1 mouse cellular context compared by ENCODE assay signal in the genomic region with DNA sequence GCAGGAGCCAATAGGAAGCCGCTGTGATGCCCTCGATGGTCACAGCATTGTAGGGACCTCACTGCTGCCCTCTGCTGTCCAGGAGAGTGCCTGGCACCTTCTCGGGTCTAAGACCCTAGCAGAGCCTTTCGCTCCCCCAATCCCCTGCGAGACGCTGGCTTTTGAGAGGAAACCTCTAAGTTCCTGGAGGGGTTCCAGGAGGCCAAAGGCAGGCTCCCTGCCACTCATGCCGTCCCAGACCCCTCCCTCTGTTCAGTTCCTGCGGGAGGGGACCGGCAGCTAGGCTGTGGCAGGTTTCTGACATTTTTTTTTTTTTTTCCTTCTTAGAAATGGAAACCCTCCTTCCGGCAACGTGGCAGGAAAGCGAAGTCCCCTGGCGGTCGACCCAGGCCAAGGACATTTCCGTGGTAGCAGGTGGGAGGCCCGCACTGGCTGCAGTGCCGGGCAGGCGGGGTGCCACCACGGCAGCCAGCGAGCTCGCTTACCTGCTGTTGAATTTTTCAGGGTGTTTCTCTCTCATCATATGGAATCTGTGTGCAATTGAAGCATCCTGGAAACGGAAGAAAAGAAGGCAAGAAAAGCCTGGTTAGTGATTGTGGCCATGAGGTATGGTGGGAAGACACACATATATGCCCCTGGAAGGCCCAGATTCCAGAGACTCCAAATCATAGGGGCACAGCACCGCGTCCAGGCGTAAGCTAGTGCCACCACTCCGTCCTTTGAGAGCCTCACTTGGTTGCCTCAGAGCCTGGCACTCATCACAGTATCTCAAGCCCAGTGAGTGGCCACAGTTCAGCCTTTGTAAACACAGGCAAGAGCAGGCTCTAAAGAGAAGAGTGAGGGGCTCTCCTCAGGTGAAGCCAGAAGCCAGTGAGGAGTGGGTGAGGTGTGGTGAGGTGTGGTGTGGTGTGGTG.
A peak's percentile ranks its signal among the peaks of the same experiment; 100 is the strongest.
TF ChIP-seq lines count a peak whose summit lies in the region.

No protein-coding gene starts in this region.

TF ChIP-seq in CH12.LX, 34 proteins besides CTCF, POLR2A, EP300 and RAD21 (continued from another document):
- TF ChIP-seq JUND (conservative IDR thresholded peaks at IDR 0.05; ENCODE audit: low read depth, low read length) (0 out of 2 replicates have a peak, but pooled peaks have one; percentile 7), SIN3A (IDR thresholded peaks at IDR 0.05; ENCODE audit: low read length) (peak; percentile 95), MYC (IDR thresholded peaks at IDR 0.05; ENCODE audit: low read depth, low read length) (peak; percentile 90), KAT2A (IDR thresholded peaks at IDR 0.05; ENCODE audit: insufficient replicate concordance, low read length) (0 out of 2 replicates have a peak, but pooled peaks have one; percentile 58), IRF4 (IDR thresholded peaks at IDR 0.05; ENCODE audit: low read depth, low read length) (peak; percentile 65; the same call in 1 of the 2 replicates), USF1 (IDR thresholded peaks at IDR 0.05; ENCODE audit: low read depth, low read length) (peak; percentile 23; the same call in 1 of the 2 replicates), CHD2 (IDR thresholded peaks at IDR 0.05; ENCODE audit: low read length) (peak; percentile 52; the same call in 1 of the 2 replicates), PAX5 (IDR thresholded peaks at IDR 0.05; ENCODE audit: low read length) (no peak), E2F4 (IDR thresholded peaks at IDR 0.05; ENCODE audit: insufficient replicate concordance, low read depth, low read length) (no peak), MXI1 (IDR thresholded peaks at IDR 0.05; ENCODE audit: low read depth, low read length) (peak; percentile 85; the same call in 1 of the 2 replicates), MAFK (IDR thresholded peaks at IDR 0.05; ENCODE audit: insufficient replicate concordance, low read length) (peak; percentile 4; the same call in 1 of the 2 replicates), JUN (IDR thresholded peaks at IDR 0.05; ENCODE audit: insufficient read depth, low read depth, low read length) (no peak), ZNF384 (IDR thresholded peaks at IDR 0.05; ENCODE audit: low read depth, low read length) (peak; percentile 98), ZKSCAN1 (IDR thresholded peaks at IDR 0.05; ENCODE audit: borderline replicate concordance, low read depth, low read length) (no peak), MEF2A (IDR thresholded peaks at IDR 0.05; ENCODE audit: borderline replicate concordance, low read depth, low read length) (peak; percentile 71; the same call in 1 of the 2 replicates), ZC3H11A (IDR thresholded peaks at IDR 0.05; ENCODE audit: low read depth, low read length) (peak; percentile 43; the same call in 1 of the 2 replicates), NELFE (IDR thresholded peaks at IDR 0.05; ENCODE audit: low read depth, low read length) (peak; percentile 88), ETS1 (conservative IDR thresholded peaks at IDR 0.05; ENCODE audit: low read depth, low read length) (peak; percentile 61), CHD1 (IDR thresholded peaks at IDR 0.05; ENCODE audit: low read depth, low read length) (peak; percentile 41; the same call in 1 of the 2 replicates), BHLHE40 (IDR thresholded peaks at IDR 0.05; ENCODE audit: low read depth, low read length) (peak; percentile 41), HCFC1 (IDR thresholded peaks at IDR 0.05; ENCODE audit: low read depth, low read length) (peak; percentile 67), UBTF (IDR thresholded peaks at IDR 0.05; ENCODE audit: low read depth, low read length) (peak; percentile 79; the same call in 1 of the 2 replicates), NRF1 (IDR thresholded peaks at IDR 0.05; ENCODE audit: low read depth, low read length) (no peak), MAZ (IDR thresholded peaks at IDR 0.05; ENCODE audit: low read depth, low read length) (peak; percentile 72; the same call in 1 of the 2 replicates), TCF12 (IDR thresholded peaks at IDR 0.05; ENCODE audit: low read depth, low read length) (peak; percentile 74), POLR2AphosphoS2 (IDR thresholded peaks at IDR 0.05; ENCODE audit: low read depth, low read length) (no peak; the same call in 1 of the 2 replicates), TBP (conservative IDR thresholded peaks at IDR 0.05; ENCODE audit: low read depth, low read length) (peak; percentile 70; the same call in 1 of the 2 replicates), SMC3 (IDR thresholded peaks at IDR 0.05; ENCODE audit: low read depth, low read length) (peak; percentile 92)
TF ChIP-seq in CH12.LX: peak in this region for 26.
